Mouse (Mus musculus) testis, postnatal 14 days (tissue): ENCODE measurements around the gene Ddhd1.

Experiments used
- DNase-seq: peaks from one replicate; pipeline ENCODE4 v3.0.0; 2021; ENCODE audit warnings: low spot score

Gene Ddhd1

DNA sequence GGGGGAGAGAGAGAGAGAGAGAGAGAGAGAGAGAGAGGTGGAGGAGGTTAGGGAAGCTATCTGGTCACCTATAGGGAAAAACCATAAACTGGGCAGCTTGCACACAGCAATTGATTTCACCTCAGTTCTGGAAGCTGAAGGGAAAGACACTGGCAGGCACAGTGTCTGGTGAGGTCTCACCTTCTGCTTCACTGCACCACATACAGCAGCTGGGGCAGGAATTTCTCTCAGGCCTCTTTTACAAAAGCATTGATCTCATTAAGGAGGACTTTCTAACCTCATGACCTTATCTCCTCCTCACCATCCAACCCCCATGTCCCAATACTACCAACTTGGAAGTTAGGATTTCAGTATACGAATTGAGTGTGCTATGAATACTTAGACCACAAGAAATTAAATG lies 13.2 kb downstream of the Ddhd1 start:
- no peak for DNase-seq

DNA sequence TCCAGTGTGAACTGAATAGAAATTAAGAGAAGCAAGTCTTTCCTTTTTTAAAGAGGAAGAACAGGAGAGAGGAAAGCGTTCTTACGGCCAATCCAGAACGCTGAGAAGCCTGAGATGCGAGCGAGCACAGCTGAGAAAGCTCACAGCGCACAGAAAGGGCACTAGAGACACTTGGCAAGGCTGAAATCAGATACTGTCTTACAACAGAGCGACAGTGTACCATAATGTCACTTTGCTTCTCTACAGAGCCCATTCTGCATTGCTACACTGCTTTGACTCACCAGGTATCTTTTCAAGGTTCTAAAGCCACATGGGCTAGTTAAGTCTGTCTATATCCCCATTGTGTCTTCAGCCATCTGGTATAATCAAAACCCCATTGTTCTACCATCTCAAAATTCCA lies 13.7 kb downstream of the Ddhd1 start:
- DNase-seq = no peak

DNA sequence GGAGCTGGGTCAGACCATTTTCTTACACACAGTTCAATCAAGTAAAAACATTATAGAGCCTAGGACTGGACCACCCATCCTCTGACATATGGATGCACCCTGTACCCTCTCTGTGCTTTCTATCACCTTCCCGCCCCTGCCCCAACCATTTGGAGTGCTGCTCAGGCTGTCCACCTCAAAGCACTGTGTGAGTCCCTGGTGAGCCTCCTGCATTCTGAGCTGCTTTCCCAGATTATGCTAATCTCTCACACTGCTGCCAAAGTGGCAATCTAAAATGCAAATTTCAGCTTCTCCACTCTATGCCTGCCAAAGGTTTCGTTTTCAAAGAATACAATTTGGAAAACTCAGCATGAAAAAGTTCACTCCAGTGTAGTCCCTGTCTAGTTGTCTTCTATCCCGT lies 14.5 kb downstream of the Ddhd1 start:
- DNase-seq = no peak

DNA sequence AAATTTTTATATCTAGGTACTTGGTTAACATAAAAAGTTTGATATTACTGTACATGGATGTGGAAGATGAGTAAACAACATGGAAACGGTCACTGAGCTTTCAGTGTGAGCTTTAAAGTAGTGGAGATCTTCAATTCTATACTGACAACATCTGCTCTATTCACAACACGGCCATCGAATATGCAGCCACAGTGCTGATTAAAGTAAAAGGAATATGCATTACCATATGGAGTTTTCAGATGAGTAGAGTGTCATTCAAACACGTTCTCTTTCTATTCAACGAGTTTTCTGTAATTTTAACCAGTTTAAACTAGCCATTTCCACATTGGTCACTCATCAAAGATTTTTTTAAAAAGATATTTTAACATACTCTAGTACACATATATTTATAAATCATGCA lies 15.1 kb downstream of the Ddhd1 start:
- DNase-seq = no peak

DNA sequence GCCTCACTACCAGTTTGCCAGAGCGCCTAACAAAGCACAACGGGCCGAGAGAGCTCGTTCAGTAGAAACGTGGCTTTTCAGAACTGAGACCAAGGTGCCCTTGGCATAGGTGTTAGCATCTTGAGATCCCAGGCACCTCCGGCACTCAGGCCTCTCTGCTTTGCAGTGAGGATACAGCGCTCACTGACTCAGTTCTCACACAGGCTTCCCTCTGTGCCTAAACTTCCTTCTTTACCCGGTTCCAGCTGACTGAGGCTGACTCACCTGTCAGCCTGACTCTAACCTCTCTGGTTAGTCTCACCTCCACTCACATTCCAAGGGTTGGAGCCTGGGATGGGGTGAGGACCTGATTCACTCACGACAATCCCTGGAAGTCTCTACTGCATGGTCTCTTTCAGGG lies 15.7 kb downstream of the Ddhd1 start:
- no peak for DNase-seq

DNA sequence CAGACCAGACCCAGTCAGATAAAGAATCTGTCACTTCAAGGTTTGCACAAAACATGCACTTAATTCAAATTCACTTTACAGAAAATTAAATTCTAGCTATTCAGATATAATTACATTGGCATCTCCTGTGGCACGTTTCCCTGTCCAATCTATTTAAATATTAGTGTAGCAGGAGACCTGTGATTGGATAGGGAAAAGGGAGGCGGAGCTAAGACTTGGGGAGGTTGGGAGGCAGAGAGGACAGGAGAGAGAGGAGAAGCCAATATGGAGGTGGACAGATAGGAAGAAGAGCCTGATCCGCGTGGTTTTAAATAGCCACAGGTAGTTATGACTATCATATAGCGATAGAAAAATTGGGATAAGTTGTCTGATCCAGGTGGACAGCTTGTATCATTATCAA lies 19.2 kb downstream of the Ddhd1 start:
- DNase-seq = no peak

DNA sequence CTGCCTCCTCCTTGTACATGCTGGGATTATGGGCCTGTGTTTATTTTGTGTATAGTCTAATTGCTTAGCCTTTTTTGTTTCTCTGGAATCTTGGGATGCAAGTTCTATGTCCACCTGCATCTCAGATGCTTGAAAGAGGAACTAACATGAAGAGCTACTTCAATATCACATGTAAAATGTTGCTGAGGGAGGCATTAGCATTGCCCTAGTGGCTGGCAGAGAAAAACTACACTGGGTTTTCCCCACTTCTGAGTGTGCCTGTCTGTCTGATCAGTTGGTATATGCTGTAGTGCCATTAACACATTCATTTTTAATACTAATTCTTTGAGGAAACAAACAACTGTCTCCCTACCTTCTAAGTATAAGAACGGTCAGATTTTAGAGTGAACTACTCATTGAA lies 22.4 kb downstream of the Ddhd1 start:
- no peak for DNase-seq

DNA sequence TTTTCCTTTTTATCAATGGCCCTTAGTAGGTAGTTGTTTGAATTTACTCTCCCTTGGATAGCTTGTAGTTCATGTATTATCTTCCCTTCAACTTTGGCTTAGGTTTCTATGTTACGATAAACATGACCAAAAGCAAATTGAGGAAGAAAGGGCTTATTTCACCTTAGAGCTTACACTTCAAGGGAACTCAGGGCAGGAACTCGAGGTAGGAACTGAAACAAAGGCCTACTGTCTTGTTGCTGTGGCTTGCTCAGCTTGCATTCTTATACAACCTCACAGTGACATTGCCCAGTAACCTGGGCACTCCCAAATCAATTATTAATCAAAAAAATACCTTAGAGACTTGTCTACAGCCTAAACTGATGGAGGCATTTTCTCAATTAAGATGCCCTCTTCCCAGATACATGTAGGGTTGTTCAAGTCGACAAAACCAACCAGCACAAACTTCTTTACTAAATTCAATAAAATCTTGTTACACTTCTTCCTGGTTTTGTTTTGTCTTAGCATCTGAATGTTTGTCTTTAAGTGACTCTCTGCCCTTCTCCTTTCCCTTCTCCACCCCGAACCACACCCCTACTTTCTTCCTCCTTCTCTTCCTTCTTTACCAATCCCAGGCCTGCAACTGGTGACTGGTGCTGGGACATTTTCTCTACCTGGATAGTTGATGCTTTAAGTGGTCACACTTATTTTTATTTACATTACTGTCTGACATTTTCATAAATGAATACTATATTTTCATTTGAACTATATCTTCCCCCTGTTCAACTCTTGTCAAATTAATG lies 25.0 kb downstream of the Ddhd1 start:
- no peak for DNase-seq

DNA sequence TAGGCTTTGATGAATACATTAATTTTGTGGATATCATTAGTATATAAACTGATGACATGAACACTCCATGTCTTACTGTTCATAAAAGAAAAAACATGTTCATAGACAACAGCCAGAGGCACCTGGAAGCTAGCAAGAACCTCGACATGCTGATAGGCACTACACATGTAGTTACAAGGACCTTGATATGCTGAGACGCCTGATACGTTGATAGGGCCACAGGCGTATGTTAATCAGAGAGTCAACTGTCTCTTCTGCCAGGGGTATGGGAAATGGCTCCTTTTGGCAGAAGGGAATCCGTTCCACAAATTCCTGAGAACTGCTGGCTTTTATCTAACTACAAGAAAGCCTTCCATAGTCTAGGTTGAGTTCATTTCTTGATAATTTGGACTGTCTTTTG lies 27.4 kb downstream of the Ddhd1 start:
- no peak for DNase-seq

DNA sequence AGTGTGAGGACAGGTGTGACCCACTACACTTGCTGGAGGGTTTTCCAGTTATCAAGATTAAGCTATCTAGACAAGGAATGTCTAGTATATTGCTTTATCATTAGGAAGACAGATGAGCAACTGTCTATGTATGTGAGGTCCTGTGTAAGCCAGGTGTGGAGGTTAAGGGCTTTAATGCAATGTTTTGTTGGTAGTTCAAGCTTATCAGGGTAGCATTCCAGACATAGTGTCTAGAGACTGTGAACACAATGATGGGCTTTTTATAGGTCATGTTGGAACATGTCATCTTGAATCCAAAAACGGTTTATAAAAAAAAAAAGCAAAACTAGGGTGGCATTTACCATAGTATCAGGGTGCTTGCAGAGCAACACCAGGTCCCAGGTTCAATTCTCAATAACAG lies 28.0 kb downstream of the Ddhd1 start:
- no peak for DNase-seq

DNA sequence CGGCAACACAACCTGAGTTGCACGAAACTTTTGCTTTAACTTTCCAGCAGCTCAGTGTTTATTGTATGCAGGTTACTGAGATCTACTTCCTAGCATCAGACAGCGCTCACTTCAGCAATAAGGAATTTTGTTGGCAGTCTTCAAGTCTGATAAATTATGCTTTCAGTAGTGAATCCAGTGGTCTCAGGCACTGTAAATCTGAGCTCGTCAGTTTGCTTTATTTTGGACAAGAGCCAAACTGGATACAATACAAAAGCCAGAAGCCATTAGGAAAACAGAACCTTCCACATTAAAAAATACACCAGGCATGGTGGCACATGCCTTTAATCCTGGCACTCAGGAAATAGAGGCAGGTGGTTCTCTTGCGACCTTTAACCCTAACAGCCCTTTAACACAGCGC lies 39.6 kb downstream of the Ddhd1 start:
- no peak for DNase-seq

DNA sequence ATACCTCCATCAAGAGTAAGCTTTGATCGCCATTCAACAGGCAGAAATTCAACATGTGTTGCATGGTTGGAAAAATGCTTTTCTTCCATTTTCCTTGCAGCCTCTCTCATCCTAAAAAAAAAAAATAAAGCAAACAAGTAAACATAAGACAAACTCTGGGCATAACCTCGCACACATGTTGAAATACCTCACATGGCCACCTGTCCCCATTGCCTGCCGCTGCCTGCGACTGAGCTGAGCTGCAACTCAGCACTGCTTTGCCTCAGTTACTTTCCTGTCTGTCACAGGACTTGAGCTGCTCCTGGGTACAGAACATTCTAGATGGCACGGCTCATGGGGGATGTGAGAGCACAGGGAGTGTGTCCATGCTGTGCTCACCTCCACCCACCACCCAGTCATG lies 41.4 kb downstream of the Ddhd1 start:
- no peak for DNase-seq

DNA sequence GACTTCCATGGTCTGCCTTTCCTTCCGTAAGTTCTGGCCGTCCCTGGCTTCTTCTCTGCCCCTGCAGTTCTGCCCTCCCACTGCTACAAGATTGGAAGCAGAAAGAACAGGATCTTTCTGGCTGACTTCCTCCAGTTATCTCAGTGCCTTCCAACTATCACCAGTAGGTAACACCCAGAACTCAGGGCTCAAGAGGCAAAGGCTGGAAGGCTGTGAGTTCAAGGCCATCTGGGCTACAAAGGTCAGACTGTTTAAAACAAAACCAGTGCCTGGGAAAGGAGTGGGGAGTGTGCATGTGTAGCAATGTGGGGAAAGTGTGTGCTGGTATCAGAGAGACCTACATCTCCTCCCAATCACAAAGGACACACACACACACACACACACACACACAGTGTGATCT lies 42.2 kb downstream of the Ddhd1 start:
- peak; percentile 59 for DNase-seq

DNA sequence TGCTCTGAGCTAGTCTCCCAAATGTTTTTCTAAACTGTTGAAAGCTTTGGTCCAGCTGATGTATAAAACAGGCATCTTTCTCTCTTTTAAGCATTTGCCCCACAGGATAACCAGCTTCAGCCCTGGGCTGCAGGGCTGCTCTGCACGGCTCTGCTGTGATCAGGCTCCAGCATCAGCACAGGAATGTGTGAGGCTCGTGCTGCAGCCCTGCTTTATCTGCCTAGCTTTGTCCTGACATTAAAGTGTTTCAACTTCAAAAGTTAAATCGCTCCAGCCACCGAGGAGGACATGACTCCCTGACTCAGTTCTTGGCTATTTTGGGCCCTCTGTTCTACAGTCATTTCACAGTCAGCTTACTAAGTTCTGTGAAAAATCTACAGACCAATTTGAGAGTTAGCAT lies 43.1 kb downstream of the Ddhd1 start:
- DNase-seq = peak; percentile 38

DNA sequence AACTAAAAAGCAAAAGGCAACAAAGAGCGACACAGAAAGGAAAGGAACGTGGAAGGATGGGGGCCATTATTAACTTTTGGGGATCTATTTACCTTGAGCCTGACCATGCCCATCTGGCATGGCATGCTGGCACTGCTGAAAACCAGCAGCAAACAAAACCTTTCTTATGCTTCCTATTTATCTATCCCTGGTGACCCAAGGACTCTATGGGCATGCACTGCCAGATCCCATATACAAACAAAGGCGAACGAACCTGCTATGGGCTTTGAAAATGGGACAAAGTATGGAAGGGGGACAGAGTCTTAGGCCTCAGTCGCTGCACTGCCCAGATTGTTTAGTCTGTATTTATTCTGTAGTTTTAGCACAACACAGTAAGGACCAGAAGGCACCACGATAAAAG lies 43.5 kb downstream of the Ddhd1 start:
- no peak for DNase-seq

DNA sequence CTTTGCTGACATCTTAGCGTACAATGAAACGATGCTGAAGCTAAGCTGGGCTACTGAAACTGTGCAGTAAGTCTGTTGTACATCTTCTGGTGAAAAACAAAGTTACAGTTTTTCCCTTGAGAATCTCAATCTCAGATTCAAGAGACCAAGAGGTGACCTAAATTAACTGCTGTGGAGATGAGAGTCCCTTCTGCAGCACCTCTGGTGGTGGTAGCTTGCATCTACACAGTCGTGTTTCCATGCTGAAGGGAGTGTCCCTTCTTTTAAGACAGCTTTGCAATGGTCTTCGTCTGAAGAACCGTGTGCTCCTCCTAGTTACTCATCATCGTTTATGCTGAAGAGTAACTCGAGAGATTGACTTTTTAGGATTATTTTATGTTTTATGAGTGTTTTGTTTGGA lies 46.3 kb downstream of the Ddhd1 start:
- DNase-seq = no peak

DNA sequence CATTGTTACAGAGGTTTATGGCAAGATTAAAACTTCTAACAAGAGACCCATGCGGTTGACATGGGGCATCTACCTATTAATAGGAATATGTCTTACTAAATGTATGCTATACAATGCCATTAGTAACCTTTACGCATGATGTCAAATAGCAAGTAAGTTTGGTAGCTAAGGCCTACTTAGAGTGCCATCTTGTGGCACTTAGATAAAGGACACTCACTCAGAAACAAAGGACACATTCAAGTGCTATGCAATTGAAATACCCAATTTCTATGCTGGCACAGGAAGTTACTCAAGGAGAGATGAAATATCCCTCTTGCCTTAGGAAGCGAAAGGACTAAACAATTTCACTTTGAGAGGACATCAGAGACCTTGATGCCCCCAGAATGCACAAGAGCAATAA lies 55.9 kb downstream of the Ddhd1 start:
- DNase-seq = no peak

DNA sequence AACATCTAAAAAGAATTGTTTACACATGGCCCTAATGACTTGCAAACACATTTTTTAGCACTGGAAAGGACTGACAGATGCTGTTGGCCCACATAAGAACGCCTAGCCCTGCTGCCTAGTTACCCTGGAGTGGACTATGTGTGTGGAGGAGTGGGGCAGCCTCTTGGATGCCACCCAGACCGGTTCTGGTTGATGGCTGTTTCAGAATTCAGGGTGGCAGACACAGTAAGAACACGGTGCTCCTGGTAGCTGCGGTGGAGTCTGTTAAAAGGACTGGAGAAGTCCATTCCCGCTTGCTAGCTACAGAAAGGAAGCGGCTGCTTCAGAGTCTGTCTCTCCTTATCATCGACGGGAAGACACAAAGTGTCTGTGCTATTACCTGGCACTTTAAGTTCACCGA lies 57.4 kb downstream of the Ddhd1 start:
- DNase-seq = peak; percentile 73

DNA sequence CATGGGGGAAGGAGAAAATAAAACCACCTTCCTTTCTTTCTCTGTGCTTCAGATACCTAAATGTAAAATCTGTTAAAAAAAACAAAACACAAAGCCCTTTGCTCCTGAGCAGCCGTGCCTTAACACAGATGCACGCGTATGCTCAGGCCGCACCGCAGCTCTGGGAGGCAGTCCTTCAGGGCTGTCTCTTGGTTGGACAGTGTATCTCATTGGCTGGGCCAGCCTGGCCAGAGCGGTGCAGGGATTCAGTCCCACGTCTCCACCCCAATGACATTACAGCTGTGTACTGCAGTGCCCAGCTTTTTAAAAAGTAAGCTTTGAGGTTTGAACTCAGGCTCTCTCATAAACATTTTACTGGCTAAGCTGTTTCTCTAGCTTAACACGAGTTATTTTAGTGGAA lies 60.1 kb downstream of the Ddhd1 start:
- no peak for DNase-seq

DNA sequence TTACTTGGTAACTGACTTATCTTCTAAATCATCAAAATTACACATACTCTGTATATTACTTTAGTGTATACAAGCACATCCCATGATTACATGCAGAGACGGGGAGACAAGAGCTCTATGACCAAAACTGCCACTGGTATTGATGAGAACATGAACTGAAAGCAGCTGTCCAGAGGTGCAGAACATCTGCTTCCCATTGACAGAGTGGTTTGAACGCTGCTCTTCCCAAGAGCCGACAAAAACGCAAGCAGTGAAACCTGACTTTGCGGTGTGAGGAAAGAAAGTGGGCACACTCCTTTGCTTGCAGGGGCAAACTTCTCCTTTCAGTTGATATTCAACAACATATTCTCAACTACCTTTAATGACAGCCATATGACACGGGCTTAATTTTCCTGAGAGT lies 64.7 kb downstream of the Ddhd1 start:
- no peak for DNase-seq

DNA sequence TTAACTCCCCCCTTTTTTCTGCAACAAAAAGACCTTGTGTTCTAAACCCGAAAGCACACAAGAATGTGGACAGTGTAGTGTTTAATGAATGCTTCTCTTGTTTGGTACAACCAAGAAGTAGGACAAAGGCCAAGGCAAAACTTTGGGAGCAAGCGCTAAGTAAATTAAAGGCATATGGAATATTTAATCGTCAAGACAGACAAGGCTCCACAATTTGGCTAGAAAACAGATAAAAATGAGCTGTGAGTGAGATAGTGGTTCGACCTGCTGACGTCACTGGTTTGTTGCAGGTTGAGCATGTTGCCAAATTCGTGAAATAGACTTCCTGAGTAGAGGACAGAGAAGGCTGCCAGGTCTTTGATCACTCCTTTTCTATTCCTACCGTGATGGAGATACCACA lies 69.5 kb downstream of the Ddhd1 start:
- no peak for DNase-seq

DNA sequence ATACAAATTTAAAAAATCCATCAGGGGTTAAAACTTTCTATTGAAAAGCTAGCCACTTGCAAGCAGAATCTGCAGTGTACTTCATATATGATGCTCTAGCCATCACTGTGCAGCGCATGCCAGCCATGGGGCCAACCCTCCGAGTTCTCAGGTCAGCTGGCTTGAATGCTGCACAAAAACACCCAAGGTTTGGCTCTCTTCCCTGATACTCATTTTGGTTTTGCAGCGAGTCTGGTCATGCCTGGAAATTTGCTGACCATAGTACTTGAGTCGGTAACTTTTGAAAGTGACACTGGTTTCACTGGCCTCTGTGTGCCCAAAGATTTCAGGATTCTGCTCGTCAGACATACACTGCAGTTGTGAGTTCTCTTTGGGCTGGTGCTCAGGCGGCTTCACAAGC lies 70.4 kb downstream of the Ddhd1 start:
- DNase-seq = no peak

DNA sequence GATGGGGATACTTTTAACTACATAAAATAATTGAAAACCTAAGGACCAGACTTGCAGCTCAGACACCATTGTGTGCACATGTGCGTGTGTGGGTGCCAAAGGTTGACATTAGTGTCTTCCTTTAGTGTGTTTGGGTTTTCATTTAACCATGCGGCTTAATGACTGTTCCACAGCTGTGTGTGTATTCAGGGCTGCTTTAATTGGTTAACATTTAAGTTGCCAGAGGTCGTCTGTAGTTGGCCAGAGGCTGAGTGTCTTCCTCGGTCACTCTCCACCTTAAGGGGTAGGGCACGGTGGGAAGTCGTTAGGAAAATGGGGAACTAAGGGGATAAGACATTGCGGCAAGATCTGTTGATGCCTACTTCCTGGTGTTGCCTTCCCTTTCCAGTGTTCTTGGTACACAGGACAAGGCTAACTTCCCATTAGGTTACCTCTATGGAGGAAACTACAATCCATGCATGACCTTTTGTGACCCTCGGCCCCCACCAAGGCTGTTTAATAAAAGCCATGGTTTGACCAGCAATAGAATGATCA lies 74.4 kb downstream of the Ddhd1 start:
- DNase-seq = no peak
